Mouse (Mus musculus) layer of hippocampus, adult 11-12 months (tissue): ENCODE results near the gene Ano4.

Experiments
- DNase-seq: peaks from one replicate; pipeline ENCODE4 v3.0.0; 2022; ENCODE audit warnings: low spot score

Gene Ano4

DNA sequence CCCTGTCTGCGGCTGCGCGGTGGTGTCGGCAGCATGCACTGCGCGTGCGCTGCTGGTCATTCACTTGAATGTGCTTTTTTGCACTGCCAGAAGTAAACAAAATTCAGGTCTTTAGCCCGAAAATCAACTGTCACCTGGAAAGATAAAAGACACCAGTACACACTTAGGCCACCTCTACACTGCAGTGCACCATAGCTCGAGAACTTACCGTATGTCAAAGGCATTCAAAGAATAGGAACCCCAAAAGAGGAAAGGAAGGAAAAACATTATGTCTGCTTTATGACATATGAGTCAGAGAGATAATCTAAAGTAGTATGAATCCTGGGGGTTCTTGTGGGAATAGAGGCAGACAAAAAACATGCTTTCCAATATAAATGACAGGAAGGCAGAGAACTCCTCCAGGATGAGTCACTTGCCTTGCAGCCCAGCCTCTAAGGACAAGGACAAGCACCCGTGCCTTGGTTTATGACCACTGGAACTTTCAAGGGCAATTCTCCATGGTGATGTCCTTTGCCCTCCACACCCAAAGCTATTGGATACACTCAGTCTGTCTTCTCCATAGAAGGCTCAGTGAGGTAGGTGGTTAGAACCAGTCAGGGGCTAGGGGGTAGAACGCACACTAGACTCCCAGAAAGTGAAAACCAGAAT, 394.8 kb downstream of the Ano4 start:
- no peak for DNase-seq
